Mouse (Mus musculus) cerebellum, adult 2 months (tissue): ENCODE data around the gene Cnrip1. TPM values are rescaled to one million over a fixed set of nuclear protein-coding genes. Genes with fewer than 3 reads are reported as not detected.
"Not testable (repeated sequence)": the region's sequence is repeated elsewhere in the genome, so short reads cannot be mapped to it uniquely, and the experiment has no call there.

Experiments
- DNase-seq, 2 experiments: peaks; one replicate each; pipeline ENCODE4 v3.0.0; 2021
- H3K27ac ChIP-seq: fragments of 200-500 bp; 2 replicates; pipeline ENCODE4 v1.5.1; 2012; ENCODE audit warnings: low read length, control low read depth, inconsistent platforms; ENCODE audit not compliant: insufficient read depth
- H3K27me3 ChIP-seq: fragments of 200-500 bp; 2 replicates; pipeline ENCODE4 v1.6.1; 2012; ENCODE audit warnings: inconsistent platforms, mild to moderate bottlenecking, low read length, moderate library complexity; ENCODE audit not compliant: control insufficient read depth, insufficient read depth
- H3K4me1 ChIP-seq: fragments of 200-500 bp; 2 replicates; pipeline ENCODE4 v1.6.1; 2011; ENCODE audit warnings: low read length; ENCODE audit not compliant: control insufficient read depth, insufficient read depth
- H3K4me3 ChIP-seq: fragments of 200-500 bp; replicated peaks from 2 replicates; pipeline ENCODE3; 2011; ENCODE audit warnings: mild to moderate bottlenecking, low read depth, low read length, control low read depth; ENCODE audit not compliant: insufficient read depth
- CTCF ChIP-seq: fragments of 200-500 bp; IDR thresholded peaks from 2 replicates; pipeline ENCODE4 v1.5.1; 2011; ENCODE audit warnings: low read depth, mild to moderate bottlenecking, control low read depth, low read length, moderate library complexity, borderline replicate concordance; ENCODE audit not compliant: insufficient read depth
- POLR2A ChIP-seq: fragments of 200-500 bp; IDR thresholded peaks from 2 replicates; pipeline ENCODE4 v1.6.1; 2011; ENCODE audit warnings: low read length, control low read depth, borderline replicate concordance; ENCODE audit not compliant: insufficient read depth
- WGBS: fragments of 180-500 bp; shearing (Covaris S2); methylation state at CpG from one replicate; pipeline ENCODE4 v1.1.7; 2018; 5-methylcytosine and 5-hydroxymethylcytosine counted together
- polyA plus RNA-seq: library from polyadenylated mRNA; depleted of rRNA; stranded (reverse); fragments of >200 nt; gene quantifications from 2 replicates; pipeline ENCODE4 v1.2.3, GENCODE M21; 2012; rRNA removed

The Cnrip1 gene
- 83.5 and 87.6 TPM in 2 replicates for polyA plus RNA-seq

DNA sequence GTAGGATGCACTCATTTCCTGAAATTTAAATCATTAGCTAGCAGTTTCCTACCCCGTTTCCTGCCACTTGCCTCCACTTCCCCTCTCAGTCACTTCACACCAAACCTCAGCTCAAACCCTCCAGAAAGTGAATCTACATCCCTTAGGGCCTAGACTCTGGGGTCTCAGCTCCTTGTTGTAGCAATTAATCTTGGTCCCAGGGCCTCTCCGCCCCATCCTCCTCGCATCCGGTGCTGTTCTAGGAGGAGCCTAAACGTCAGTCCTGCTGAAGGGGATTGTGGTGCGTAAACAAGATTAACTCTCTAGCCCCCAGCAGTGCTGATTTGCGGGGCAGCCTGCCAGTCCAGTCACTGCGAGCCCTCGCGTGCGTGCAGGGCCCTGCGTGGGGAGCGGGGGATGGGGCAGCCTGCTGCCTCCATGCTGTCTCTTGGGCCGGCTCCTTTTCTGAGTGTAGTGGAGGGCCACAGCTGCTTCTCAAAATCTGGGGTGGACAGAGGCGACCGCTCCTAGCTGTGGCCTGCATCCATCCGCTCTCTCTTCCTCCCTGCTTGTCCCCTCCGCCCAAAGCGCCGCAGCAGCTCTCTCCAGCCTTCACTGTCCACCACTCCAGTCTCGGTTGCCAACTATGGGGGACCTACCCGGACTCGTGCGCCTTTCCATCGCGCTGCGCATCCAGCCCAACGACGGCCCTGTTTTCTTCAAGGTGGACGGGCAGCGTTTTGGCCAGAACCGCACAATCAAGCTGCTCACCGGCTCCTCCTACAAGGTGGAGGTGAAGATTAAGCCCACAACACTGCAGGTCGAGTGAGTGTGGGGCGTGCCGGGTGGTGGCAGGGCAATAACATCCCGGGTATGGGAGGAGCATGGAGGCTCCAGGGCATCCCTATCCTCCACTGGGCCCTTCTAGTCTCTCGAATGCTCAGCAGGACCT, at the start of gene Cnrip1, which contains the start of gene Plek:
Cnrip1 (plus strand) TSS at position 42 of the 931 bp plus-strand sequence.
Plek (minus strand) TSS at position 837 of the 931 bp plus-strand sequence.
- 1% methylated on average over 38 of the region's 38 CpGs for WGBS
- DNase-seq: peak; percentile 91 to 92
- TF ChIP-seq POLR2A (peak; percentile 59; the same call in 1 of the 2 replicates), CTCF (no peak)
- peak within 1 kb of the TSS; percentile 89 for H3K27ac ChIP-seq
- H3K27me3 ChIP-seq: no peaks in the 10 kb centered on the region
- peaks cover 5% of the 10 kb centered on the region; the same call in 1 of the 2 replicates for H3K4me1 ChIP-seq
- H3K4me3 ChIP-seq: peak within 1 kb of the TSS; percentile 85

DNA sequence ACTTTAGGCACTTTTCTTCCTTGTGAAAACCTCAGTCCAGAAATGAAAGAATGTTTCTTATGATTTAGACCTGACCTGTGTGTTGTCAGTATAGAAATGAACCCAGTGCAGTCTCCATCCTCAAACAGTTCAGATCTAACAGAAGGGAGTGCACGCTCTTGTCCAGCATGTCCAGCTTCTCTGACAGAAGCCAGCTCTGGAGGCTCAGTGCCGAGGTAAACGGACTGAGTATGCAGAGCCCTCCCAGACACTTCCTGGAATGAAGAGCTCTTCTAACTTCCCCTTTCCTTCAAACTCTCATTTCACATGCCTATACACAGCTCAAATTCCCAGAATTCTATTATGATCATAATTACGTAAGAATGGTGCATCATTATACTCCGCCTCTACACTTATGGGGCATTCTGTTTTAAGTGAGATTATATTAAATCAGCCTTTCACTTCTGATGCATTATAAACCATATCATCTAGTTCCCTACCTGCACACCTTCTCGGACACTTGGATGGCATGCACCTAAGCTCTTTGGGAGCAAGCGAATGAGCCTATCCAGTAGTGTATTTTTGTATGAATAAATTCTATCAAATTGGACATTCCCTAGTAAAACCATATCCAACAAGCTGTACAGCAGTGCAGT, 48.5 kb upstream of the Cnrip1 start:
- 89% methylated on average over 7 of the region's 7 CpGs for WGBS
- no peaks in the 10 kb centered on the region for H3K27me3 ChIP-seq
- DNase-seq: no peak
- H3K4me3 ChIP-seq: no peak overlapping the region
- TF ChIP-seq CTCF (no peak), POLR2A (no peak)
- no peaks in the 10 kb centered on the region for H3K4me1 ChIP-seq
- no peak overlapping the region for H3K27ac ChIP-seq

DNA sequence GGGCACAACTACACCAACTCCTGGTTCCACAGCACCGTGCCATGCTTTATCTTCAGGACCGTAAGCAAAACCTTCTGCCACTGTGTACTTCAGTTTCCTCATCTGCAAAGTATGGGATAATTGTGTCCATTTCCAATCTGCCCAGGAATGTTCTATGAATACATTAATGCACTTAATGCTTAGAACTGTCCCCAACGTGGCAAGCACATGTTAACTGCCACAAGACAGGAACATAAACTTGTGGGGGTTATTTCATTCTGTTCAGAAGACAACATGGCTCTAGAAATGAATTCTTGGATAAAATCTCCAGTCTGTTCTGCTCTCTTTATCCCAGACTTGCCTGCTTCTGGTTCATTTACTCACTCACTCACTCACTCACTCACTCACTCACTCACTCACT, 47.6 kb upstream of the Cnrip1 start:
- WGBS: 87% methylated on average over 3 of the region's 3 CpGs

DNA sequence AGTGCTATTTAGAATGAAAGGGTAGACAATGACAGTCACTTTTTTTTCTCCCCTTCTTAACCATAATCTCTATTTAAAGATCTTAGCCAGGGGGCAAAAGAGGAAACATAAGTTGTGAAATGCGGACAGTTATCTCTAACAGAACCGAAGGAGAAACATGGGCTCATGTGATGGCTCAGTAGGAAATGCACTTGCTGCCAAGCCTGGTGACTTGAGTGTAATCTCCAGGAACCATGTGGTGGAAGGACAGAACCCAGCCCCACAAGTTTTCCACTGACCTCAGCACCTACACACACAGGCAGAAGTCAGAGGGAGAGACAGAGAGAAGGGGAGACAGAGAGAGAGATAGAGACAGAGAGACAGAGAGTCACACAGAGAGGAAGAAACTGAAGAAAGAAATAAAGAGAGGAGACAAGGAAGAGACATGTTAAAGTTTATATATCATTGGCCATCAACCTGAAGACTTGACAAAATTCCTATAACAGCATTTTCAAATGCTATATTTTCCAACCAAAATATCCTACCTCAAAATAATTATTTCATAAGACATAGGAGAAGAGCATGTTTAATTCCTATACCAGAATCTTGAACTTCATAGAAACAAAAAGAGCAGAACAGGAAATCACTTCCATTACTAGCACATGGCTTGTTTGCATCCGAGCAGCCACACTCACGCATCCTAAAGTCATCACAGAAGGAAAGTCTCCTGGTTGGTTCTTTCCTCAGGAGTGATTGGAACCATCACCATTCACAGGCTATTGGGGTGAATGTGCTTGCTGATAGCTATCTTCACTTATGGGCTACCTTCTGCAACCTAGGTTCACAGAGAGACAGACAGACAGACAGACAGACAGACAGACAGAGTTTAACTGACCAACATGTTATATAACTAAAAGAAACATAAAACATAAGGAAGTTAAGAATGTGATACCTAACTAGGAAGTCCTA, 46.2 kb upstream of the Cnrip1 start:
- DNase-seq: no peak
- no peak overlapping the region for H3K27ac ChIP-seq
- 60% methylated on average over 4 of the region's 4 CpGs for WGBS

More for the DNA sequence above, 47.6 kb upstream of the Cnrip1 start:
- Histone ChIP-seq H3K27me3 (no peaks in the 10 kb centered on the region), H3K4me1 (no peaks in the 10 kb centered on the region), H3K4me3 (no peak overlapping the region), H3K27ac (no peak overlapping the region)
- no peak for DNase-seq
- no peak for TF ChIP-seq POLR2A

DNA sequence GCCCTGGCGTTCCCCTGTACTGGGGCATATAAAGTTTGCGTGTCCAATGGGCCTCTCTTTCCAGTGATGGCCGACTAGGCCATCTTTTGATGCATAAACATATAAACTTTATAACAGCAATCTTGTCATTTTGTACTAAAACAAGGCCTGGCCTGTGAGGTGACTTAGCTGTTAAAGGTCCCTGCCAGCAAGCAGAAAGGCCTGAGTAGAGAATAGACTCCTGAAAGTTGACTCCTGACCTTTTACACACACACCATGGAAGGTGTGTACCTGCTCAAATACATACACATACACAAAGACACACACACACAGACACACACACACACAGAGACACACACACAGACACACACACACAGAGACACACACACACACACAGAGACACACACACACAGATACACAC, 44.9 kb upstream of the Cnrip1 start:
- H3K4me3 ChIP-seq, DNase-seq, H3K27ac ChIP-seq, H3K4me1 ChIP-seq, H3K27me3 ChIP-seq: not testable (repeated sequence)
- 86% methylated on average over 3 of the region's 3 CpGs for WGBS

More for the DNA sequence above, 46.2 kb upstream of the Cnrip1 start:
- no peaks in the 10 kb centered on the region for H3K27me3 ChIP-seq
- no peak overlapping the region for H3K4me3 ChIP-seq
- TF ChIP-seq CTCF: no peak
- TF ChIP-seq POLR2A: no peak
- no peaks in the 10 kb centered on the region for H3K4me1 ChIP-seq

DNA sequence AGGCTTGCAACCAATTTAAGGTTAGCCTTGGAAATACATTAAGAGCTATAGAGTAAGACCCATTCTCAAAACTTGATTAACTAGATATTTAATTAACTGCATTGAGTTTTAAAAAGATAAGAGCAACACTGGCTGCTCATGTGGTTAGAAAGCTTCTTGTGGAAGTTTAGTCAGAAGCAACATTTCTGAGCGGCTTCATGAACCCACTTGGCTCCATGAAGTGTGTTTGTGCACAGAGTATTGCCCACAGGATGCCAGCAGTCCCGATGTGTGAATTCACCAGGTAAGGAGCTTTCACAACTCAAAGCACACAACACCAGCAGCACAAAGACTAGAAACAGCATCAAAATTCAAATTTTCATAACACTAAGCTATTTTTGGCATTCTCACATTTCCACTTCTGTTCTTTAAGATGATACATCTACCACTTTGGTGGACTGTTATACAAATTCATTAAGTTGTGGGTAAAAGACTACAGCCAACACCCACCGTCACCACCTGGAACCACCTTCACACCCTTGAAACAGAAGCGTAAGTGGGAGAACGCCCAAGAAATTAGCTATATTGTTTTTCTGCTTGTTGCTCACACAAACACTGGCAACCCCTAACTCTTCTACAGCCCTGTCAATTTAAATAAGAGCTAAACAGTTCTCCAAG, 43.7 kb upstream of the Cnrip1 start:
- Histone ChIP-seq H3K4me3 (no peak overlapping the region), H3K27me3 (no peaks in the 10 kb centered on the region), H3K4me1 (no peaks in the 10 kb centered on the region), H3K27ac (no peak overlapping the region)
- TF ChIP-seq CTCF: no peak
- TF ChIP-seq POLR2A: no peak
- WGBS: 91% methylated on average over 5 of the region's 5 CpGs
- DNase-seq: no peak

DNA sequence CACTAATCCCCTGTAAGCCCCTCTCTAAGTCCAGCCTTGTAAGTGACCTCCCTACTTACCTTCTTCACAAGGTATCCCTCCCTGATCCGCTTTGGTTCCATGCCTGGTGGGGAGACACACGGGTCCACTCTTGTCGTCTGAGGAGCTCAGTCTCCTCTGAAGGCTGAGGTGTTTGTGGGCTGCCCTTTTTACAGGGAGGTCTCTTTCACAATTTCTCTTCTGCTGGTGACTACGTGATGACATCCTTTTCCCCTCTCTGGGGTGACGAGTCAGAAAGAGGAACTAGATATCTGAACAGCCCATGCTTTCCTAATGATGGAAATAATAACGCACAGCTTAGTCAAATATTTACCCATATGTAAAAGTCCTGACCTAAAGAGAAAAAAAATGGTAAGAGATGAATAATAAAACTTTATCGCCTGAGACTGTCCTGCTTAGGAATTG, 42.9 kb upstream of the Cnrip1 start:
- no peak for DNase-seq

More for the DNA sequence above, 42.9 kb upstream of the Cnrip1 start:
- TF ChIP-seq CTCF (no peak), POLR2A (no peak)
- WGBS: 84% methylated on average over 7 of the region's 7 CpGs
- H3K27ac ChIP-seq: no peak overlapping the region
- H3K27me3 ChIP-seq: no peaks in the 10 kb centered on the region
- H3K4me3 ChIP-seq: no peak overlapping the region
- H3K4me1 ChIP-seq: no peaks in the 10 kb centered on the region
